In the genomic region with DNA sequence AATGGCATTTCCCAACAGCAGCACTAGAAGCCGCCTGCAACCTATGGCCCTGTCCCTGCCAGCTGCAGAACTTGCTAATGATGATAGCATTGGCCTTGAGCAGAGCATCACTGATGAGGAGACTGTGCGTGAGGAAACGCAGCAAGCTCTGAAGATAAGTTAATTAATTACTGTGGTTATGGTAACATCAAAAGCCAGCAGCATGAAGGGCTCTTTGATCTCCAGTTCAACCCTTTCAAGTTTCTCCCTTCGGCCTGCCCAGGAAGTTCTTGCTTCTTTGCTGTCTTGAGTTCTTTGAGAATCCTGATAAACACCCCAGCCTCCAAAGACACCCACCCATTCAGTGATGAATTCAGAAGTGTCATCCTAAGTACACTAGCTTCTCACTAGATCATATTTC, we compare ENCODE assay signal across 11 mouse cellular contexts.
"Had no signal": no experiment of that assay in that cellular context is flagged by ENCODE, and none has a peak within 500 bp of the region (broad histone marks: within the 10 kb centered on the region; RNA-seq: fewer than 3 reads in every experiment).

No protein-coding gene starts in this region.

- H3K36me3 ChIP-seq: liver, embryonic 13.5 days; midbrain, embryonic 10.5 days; midbrain, embryonic 13.5 days had no signal

- DNase-seq: kidney, adult 9 months; kidney, postnatal 25 days; liver, embryonic 13.5 days had no signal

- H3K27me3 ChIP-seq: liver, embryonic 13.5 days; megakaryocyte, embryonic 14.5 days; midbrain, embryonic 13.5 days had no signal

- H3K4me3 ChIP-seq: liver, embryonic 13.5 days; midbrain, embryonic 10.5 days; midbrain, embryonic 13.5 days had no signal

- H3K9ac ChIP-seq: liver, embryonic 13.5 days; lung, embryonic 14.5 days; midbrain, embryonic 13.5 days had no signal

- H3K4me1 ChIP-seq: liver, embryonic 13.5 days; midbrain, embryonic 10.5 days; midbrain, embryonic 13.5 days had no signal

- ATAC-seq: lung, postnatal 0 days; midbrain, embryonic 13.5 days; midbrain, embryonic 16.5 days had no signal

- H3K27ac ChIP-seq: layer of hippocampus, adult 2 months; left cerebral cortex, adult 2 months; liver, embryonic 13.5 days; midbrain, embryonic 10.5 days; midbrain, embryonic 13.5 days had no signal

- H3K9me3 ChIP-seq: liver, embryonic 13.5 days; megakaryocyte, embryonic 14.5 days; midbrain, embryonic 10.5 days; midbrain, embryonic 13.5 days had no signal

- H3K4me2 ChIP-seq: liver, embryonic 13.5 days; lung, embryonic 14.5 days; midbrain, embryonic 13.5 days had no signal
